Mouse (Mus musculus) lung, postnatal 0 days (tissue): ENCODE measurements around the gene Usp4.

Experiments
- CTCF ChIP-seq: IDR thresholded peaks from 2 replicates; pipeline ENCODE4 v1.5.1; 2016; ENCODE audit warnings: antibody characterized with exemption, mild to moderate bottlenecking
- EP300 ChIP-seq: IDR thresholded peaks from 2 replicates; pipeline ENCODE4 v1.6.1; 2016; ENCODE audit warnings: antibody characterized with exemption, mild to moderate bottlenecking, control low read depth

- TF ChIP-seq CTCF: no peak
- TF ChIP-seq EP300: no peak
Measured at GRCm38 (mm10) chr9:108304716-108305115, 42.9 kb upstream of the Usp4 start.
